Mouse (Mus musculus) ES-E14 (cell line): ENCODE data around the gene Scn11a.

Experiments
- CHD2 ChIP-seq: IDR thresholded peaks from 2 replicates; pipeline ENCODE4 v1.6.1; 2014; ENCODE audit warnings: mild to moderate bottlenecking, low read depth, low read length, inconsistent platforms
- HCFC1 ChIP-seq: IDR thresholded peaks from 2 replicates; pipeline ENCODE4 v1.6.1; 2012; ENCODE audit warnings: low read length, inconsistent platforms, borderline replicate concordance; ENCODE audit not compliant: insufficient read depth
- MAFK ChIP-seq: IDR thresholded peaks from 2 replicates; pipeline ENCODE4 v1.6.1; 2014; ENCODE audit warnings: mild to moderate bottlenecking, low read depth, low read length, inconsistent platforms; ENCODE audit not compliant: insufficient read depth
- ZC3H11A ChIP-seq: IDR thresholded peaks from 2 replicates; pipeline ENCODE4 v1.6.1; 2012; ENCODE audit warnings: low read depth, mild to moderate bottlenecking, inconsistent platforms, low read length, borderline replicate concordance
- ZNF384 ChIP-seq: IDR thresholded peaks from 2 replicates; pipeline ENCODE4 v1.6.1; 2012; ENCODE audit warnings: low read depth, low read length, inconsistent platforms

DNA sequence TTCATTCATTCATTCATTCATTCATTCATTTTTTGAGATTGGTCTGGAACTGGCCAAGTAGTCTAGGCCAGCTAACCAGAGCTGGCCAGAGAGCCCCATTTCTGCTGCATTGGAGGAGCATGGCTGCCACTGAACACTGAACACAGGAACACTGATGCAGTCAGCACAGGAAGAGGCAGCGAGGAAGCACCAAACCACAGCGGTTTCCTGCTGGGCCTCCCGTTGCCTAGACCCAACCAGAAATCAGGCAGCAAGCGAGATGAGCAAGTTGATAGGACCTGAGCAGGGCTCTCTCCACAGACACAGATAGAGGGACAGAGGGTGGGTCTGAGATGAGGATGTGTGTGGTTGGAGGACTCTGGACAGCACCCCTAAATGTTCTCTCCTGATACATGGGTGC, 81.4 kb downstream of the Scn11a start:
- no peak for TF ChIP-seq CHD2
- TF ChIP-seq ZC3H11A: no peak
- no peak for TF ChIP-seq ZNF384
- TF ChIP-seq MAFK: no peak
- no peak for TF ChIP-seq HCFC1
